Mouse (Mus musculus): ENCODE data around the gene Hadh. TPM values are rescaled to one million over a fixed set of nuclear protein-coding genes. Genes with fewer than 3 reads are reported as not detected.

The Hadh gene
- total RNA-seq, 2 experiments from 2014 or later = 28.2 to 44.7 TPM

GRCm38 (mm10) chr3:131272374-131273100 is 636 bp upstream of the Hadh start:
- no peak; the same call in 1 of the 2 replicates for ATAC-seq (replicated peaks; ENCODE audit: low FRiP score, low TSS enrichment, poor library complexity, severe bottlenecking)

GRCm38 (mm10) chr3:131271157-131271556 is 744 bp downstream of the Hadh start:
- peak; percentile 84 for ATAC-seq (replicated peaks; ENCODE audit: low FRiP score, low TSS enrichment, poor library complexity, severe bottlenecking)

- ATAC-seq (replicated peaks; ENCODE audit: low FRiP score, low TSS enrichment, poor library complexity, severe bottlenecking) = no peak
Measured at GRCm38 (mm10) chr3:131270381-131270780, 1.5 kb downstream of the Hadh start.

- no peak for ATAC-seq (replicated peaks; ENCODE audit: low FRiP score, low TSS enrichment, poor library complexity, severe bottlenecking)
Measured at GRCm38 (mm10) chr3:131266366-131267050, 5.4 kb downstream of the Hadh start.

- ATAC-seq (replicated peaks; ENCODE audit: low FRiP score, low TSS enrichment, poor library complexity, severe bottlenecking) = no peak
Measured at GRCm38 (mm10) chr3:131265516-131265915, 6.4 kb downstream of the Hadh start.

- ATAC-seq (replicated peaks; ENCODE audit: low FRiP score, low TSS enrichment, poor library complexity, severe bottlenecking) = no peak
Measured at GRCm38 (mm10) chr3:131263766-131264486, 8.0 kb downstream of the Hadh start.

GRCm38 (mm10) chr3:131260418-131260817 is 11.5 kb downstream of the Hadh start:
- no peak for ATAC-seq (replicated peaks; ENCODE audit: low FRiP score, low TSS enrichment, poor library complexity, severe bottlenecking)

GRCm38 (mm10) chr3:131259392-131259965 is 12.4 kb downstream of the Hadh start:
- ATAC-seq (replicated peaks; ENCODE audit: low FRiP score, low TSS enrichment, poor library complexity, severe bottlenecking) = no peak

GRCm38 (mm10) chr3:131258921-131259320 is 13.0 kb downstream of the Hadh start:
- ATAC-seq (replicated peaks; ENCODE audit: low FRiP score, low TSS enrichment, poor library complexity, severe bottlenecking) = no peak

- no peak for ATAC-seq (replicated peaks; ENCODE audit: low FRiP score, low TSS enrichment, poor library complexity, severe bottlenecking)
Measured at GRCm38 (mm10) chr3:131255399-131255981, 16.4 kb downstream of the Hadh start.

- ATAC-seq (replicated peaks; ENCODE audit: low FRiP score, low TSS enrichment, poor library complexity, severe bottlenecking) = no peak
Measured at GRCm38 (mm10) chr3:131254991-131255390, 16.9 kb downstream of the Hadh start.

GRCm38 (mm10) chr3:131251601-131252000 is 20.3 kb downstream of the Hadh start:
- ATAC-seq (replicated peaks; ENCODE audit: low FRiP score, low TSS enrichment, poor library complexity, severe bottlenecking) = no peak

- no peak for ATAC-seq (replicated peaks; ENCODE audit: low FRiP score, low TSS enrichment, poor library complexity, severe bottlenecking)
Measured at GRCm38 (mm10) chr3:131250978-131251377, 20.9 kb downstream of the Hadh start.

GRCm38 (mm10) chr3:131250283-131250682 is 21.6 kb downstream of the Hadh start:
- no peak for ATAC-seq (replicated peaks; ENCODE audit: low FRiP score, low TSS enrichment, poor library complexity, severe bottlenecking)

GRCm38 (mm10) chr3:131248444-131248843 is 23.5 kb downstream of the Hadh start:
- ATAC-seq (replicated peaks; ENCODE audit: low FRiP score, low TSS enrichment, poor library complexity, severe bottlenecking) = no peak

GRCm38 (mm10) chr3:131247851-131248250 is 24.1 kb downstream of the Hadh start:
- ATAC-seq (replicated peaks; ENCODE audit: low FRiP score, low TSS enrichment, poor library complexity, severe bottlenecking) = no peak

GRCm38 (mm10) chr3:131247447-131247846 is 24.5 kb downstream of the Hadh start:
- ATAC-seq (replicated peaks; ENCODE audit: low FRiP score, low TSS enrichment, poor library complexity, severe bottlenecking) = no peak

GRCm38 (mm10) chr3:131246579-131247046 is 25.3 kb downstream of the Hadh start:
- no peak for ATAC-seq (replicated peaks; ENCODE audit: low FRiP score, low TSS enrichment, poor library complexity, severe bottlenecking)

GRCm38 (mm10) chr3:131245766-131246578 is 25.9 kb downstream of the Hadh start:
- ATAC-seq (replicated peaks; ENCODE audit: low FRiP score, low TSS enrichment, poor library complexity, severe bottlenecking) = peak; percentile 89

Measured in megakaryocyte-erythroid progenitor cell, adult 5-6 weeks (primary cell).